Mouse (Mus musculus): ENCODE measurements around the gene Braf. TPM values are rescaled to one million over a fixed set of nuclear protein-coding genes. Genes with fewer than 3 reads are reported as not detected.
"Not testable (repeated sequence)": the region's sequence is repeated elsewhere in the genome, so short reads cannot be mapped to it uniquely, and the experiment has no call there.

Braf gene
- polyA plus RNA-seq (2015; fragmentation: Nextera tagmentation; extraction: Ambion mirVana) = 15.7 and 15.8 TPM in 2 replicates

GRCm38 (mm10) chr6:39724866-39725711 lies at the start of gene Braf:
Braf (minus strand) TSS chr6:39725463.
- ATAC-seq (ENCODE audit: insufficient read depth, low FRiP score) = peak; percentile 94
- under 1% methylated on average over 72 of the region's 101 CpGs for WGBS

DNA sequence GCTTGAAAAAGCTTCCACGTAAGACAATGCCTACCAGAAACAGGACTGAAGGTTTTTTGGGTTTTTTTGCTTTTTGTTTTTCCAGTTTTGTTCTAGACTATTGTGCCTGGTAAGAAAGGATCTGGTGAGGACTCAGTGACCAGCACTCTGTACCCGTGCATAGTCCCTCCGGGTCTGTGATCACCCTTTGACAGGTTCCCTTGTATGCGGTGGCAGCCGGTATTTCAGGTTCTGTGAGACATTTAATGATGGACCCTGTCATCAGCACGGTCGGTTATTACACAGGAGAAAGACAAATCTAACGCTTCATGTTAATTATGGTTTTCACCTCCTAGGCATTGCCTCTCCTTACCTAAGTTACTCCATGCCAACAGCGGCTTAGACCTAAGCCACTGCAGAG lies 49.8 kb upstream of the Braf start:
- H3K27ac ChIP-seq (ENCODE audit: low read length) = no peak overlapping the region
- no peak for ATAC-seq (ENCODE audit: insufficient read depth, low FRiP score)
- no peak overlapping the region for H3K4me2 ChIP-seq (ENCODE audit: low read depth, low read length)
- H3K27me3 ChIP-seq (ENCODE audit: control insufficient read depth, insufficient read depth, low read length) = no peaks in the 10 kb centered on the region
- no peaks in the 10 kb centered on the region for H3K36me3 ChIP-seq (ENCODE audit: control insufficient read depth, insufficient read depth, low read length)
- H3K9me3 ChIP-seq (replicated peaks; ENCODE audit: control insufficient read depth, low read length) = no peaks in the 10 kb centered on the region
- WGBS = 73% methylated on average over 9 of the region's 9 CpGs
- no peak overlapping the region for H3K4me3 ChIP-seq (replicated peaks; ENCODE audit: low read length)
- H3K4me1 ChIP-seq (ENCODE audit: control insufficient read depth, insufficient read depth, low read length) = peaks cover 5% of the 10 kb centered on the region
- no peak overlapping the region for H3K9ac ChIP-seq (ENCODE audit: low read length)

More at GRCm38 (mm10) chr6:39724866-39725711, at the start of gene Braf:
- Histone ChIP-seq H3K4me3 (replicated peaks; ENCODE audit: low read length) (peak within 1 kb of the TSS; percentile 100), H3K9me3 (replicated peaks; ENCODE audit: control insufficient read depth, low read length) (no peaks in the 10 kb centered on the region), H3K27ac (ENCODE audit: low read length) (peak within 1 kb of the TSS; percentile 94), H3K36me3 (ENCODE audit: control insufficient read depth, insufficient read depth, low read length) (no peaks in the 10 kb centered on the region), H3K27me3 (ENCODE audit: control insufficient read depth, insufficient read depth, low read length) (no peaks in the 10 kb centered on the region), H3K4me1 (ENCODE audit: control insufficient read depth, insufficient read depth, low read length) (peaks cover 24% of the 10 kb centered on the region), H3K4me2 (ENCODE audit: low read depth, low read length) (peak within 1 kb of the TSS; percentile 93), H3K9ac (ENCODE audit: low read length) (peak within 1 kb of the TSS; percentile 96)

DNA sequence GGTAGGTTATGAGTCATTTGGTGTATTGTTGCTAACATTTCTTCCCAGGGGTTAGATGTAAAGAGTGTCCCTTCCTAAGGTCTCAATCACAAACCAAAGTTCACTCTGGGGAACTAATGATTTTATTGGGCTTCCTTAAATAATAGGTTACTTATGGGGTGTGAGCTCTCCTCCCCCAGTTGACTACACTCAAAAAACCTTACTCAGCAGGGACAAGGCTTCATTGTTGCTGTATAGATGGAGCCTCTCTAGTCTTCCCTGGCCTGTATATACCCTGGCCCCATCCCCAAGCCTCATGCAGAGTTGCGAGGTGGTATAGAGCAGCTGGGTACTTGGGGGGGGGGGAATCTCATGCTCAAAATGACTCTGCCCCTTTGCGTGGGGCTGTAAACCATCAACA lies 32.0 kb upstream of the Braf start:
- Histone ChIP-seq H3K9me3 (replicated peaks; ENCODE audit: control insufficient read depth, low read length) (no peaks in the 10 kb centered on the region), H3K36me3 (ENCODE audit: control insufficient read depth, insufficient read depth, low read length) (no peaks in the 10 kb centered on the region), H3K4me2 (ENCODE audit: low read depth, low read length) (no peak overlapping the region), H3K4me1 (ENCODE audit: control insufficient read depth, insufficient read depth, low read length) (no peaks in the 10 kb centered on the region), H3K4me3 (replicated peaks; ENCODE audit: low read length) (no peak overlapping the region), H3K9ac (ENCODE audit: low read length) (no peak overlapping the region), H3K27me3 (ENCODE audit: control insufficient read depth, insufficient read depth, low read length) (no peaks in the 10 kb centered on the region), H3K27ac (ENCODE audit: low read length) (no peak overlapping the region)
- no peak for ATAC-seq (ENCODE audit: insufficient read depth, low FRiP score)
- 91% methylated on average over 2 of the region's 2 CpGs for WGBS

DNA sequence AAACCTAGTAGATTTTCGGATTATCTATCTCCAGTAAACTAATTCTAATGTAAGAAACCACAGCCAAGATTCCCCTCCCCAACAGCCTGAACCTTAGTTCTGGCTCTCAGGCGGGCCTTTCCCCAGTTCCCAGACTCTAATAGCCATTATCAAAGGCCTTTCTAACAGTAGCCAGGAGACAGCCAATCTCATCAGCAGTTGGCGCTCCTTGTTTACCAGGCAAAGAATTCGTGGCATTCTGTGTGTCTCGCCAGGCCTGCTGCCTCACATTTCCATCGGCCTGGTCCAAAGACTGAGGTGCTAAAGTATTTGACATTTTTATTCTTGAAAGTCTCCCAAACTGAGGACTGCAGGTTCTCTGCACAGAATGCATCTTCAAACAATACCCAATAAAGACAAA lies 24.6 kb upstream of the Braf start:
- no peak for ATAC-seq (ENCODE audit: insufficient read depth, low FRiP score)
- WGBS = 25% methylated on average over 6 of the region's 6 CpGs
- no peaks in the 10 kb centered on the region for H3K9me3 ChIP-seq (replicated peaks; ENCODE audit: control insufficient read depth, low read length)
- no peaks in the 10 kb centered on the region for H3K27me3 ChIP-seq (ENCODE audit: control insufficient read depth, insufficient read depth, low read length)
- H3K27ac ChIP-seq (ENCODE audit: low read length) = no peak overlapping the region
- H3K9ac ChIP-seq (ENCODE audit: low read length) = no peak overlapping the region
- H3K4me2 ChIP-seq (ENCODE audit: low read depth, low read length) = no peak overlapping the region
- H3K4me3 ChIP-seq (replicated peaks; ENCODE audit: low read length) = no peak overlapping the region
- no peaks in the 10 kb centered on the region for H3K36me3 ChIP-seq (ENCODE audit: control insufficient read depth, insufficient read depth, low read length)
- H3K4me1 ChIP-seq (ENCODE audit: control insufficient read depth, insufficient read depth, low read length) = no peaks in the 10 kb centered on the region

DNA sequence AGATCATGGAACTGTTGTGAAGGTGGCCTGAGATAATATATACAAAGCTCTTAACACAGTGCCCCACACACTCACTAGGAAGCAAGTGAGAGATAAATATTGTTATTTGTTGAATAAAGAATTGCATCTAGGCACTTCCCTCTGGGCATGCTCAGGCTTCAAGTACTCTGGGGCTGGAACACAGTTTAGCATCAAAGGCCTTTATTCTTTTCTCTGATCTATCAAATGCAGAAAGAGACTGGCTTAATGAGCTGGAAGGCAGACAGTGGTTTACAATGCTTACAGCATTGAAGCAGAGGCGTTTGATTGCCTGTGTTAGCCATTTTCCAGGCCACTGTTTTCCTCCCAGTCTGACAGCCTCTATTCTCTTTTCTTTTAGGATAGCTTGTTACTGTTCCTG lies 21.8 kb upstream of the Braf start:
- Histone ChIP-seq H3K4me1 (ENCODE audit: control insufficient read depth, insufficient read depth, low read length) (no peaks in the 10 kb centered on the region), H3K4me3 (replicated peaks; ENCODE audit: low read length) (no peak overlapping the region), H3K4me2 (ENCODE audit: low read depth, low read length) (no peak overlapping the region), H3K36me3 (ENCODE audit: control insufficient read depth, insufficient read depth, low read length) (no peaks in the 10 kb centered on the region), H3K27ac (ENCODE audit: low read length) (no peak overlapping the region), H3K9me3 (replicated peaks; ENCODE audit: control insufficient read depth, low read length) (no peaks in the 10 kb centered on the region), H3K9ac (ENCODE audit: low read length) (no peak overlapping the region), H3K27me3 (ENCODE audit: control insufficient read depth, insufficient read depth, low read length) (no peaks in the 10 kb centered on the region)
- no peak for ATAC-seq (ENCODE audit: insufficient read depth, low FRiP score)
- 42% methylated on average over 1 of the region's 1 CpGs for WGBS

DNA sequence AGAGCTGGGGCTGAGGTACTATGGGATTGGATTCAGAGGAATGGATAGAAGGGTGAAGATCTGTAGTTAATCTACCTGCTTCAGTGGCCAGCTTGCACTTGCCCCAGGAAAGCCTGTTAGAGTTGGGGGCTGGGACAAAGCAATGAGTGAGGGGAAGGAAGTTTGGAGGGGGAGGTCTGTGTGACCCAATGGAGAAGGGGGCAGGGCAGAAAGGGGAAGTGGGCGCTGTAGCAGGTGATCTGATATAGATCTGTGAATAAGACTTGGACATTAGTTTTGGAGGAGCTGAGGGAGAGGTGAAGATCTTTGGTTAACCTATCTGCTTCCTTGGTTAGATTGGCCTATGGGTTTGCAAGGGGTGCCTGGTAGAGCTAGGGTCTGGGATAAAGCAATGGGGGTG lies 20.2 kb upstream of the Braf start:
- Histone ChIP-seq H3K36me3 (ENCODE audit: control insufficient read depth, insufficient read depth, low read length) (no peaks in the 10 kb centered on the region), H3K9me3 (replicated peaks; ENCODE audit: control insufficient read depth, low read length) (no peaks in the 10 kb centered on the region), H3K4me3 (replicated peaks; ENCODE audit: low read length) (no peak overlapping the region), H3K4me1 (ENCODE audit: control insufficient read depth, insufficient read depth, low read length) (no peaks in the 10 kb centered on the region), H3K9ac (ENCODE audit: low read length) (no peak overlapping the region), H3K27me3 (ENCODE audit: control insufficient read depth, insufficient read depth, low read length) (no peaks in the 10 kb centered on the region), H3K27ac (ENCODE audit: low read length) (no peak overlapping the region), H3K4me2 (ENCODE audit: low read depth, low read length) (no peak overlapping the region)
- ATAC-seq (ENCODE audit: insufficient read depth, low FRiP score) = no peak
- 85% methylated on average over 1 of the region's 1 CpGs for WGBS

DNA sequence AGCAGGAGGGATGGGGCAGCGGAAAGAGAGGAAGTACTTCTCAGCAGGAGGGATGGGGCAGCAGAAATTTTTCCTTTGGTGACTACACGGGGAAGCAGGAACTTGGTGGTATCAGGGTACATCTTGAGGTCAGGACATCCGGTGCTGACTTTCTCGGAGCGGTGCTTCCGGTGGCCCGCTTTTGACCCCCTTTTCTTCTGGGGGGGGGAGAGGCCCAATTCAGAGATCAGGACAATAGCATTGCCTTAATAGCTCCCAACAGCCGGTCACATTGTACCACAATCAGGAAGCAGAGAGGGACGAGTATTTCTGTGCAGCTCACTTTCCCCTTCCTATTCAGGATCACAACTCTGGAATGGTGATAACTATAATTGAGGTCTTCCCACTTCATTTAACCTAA lies 14.4 kb upstream of the Braf start:
- H3K4me1 ChIP-seq (ENCODE audit: control insufficient read depth, insufficient read depth, low read length); H3K9me3 ChIP-seq (replicated peaks; ENCODE audit: control insufficient read depth, low read length); H3K4me2 ChIP-seq (ENCODE audit: low read depth, low read length); ATAC-seq (ENCODE audit: insufficient read depth, low FRiP score); H3K27me3 ChIP-seq (ENCODE audit: control insufficient read depth, insufficient read depth, low read length); H3K36me3 ChIP-seq (ENCODE audit: control insufficient read depth, insufficient read depth, low read length); H3K27ac ChIP-seq (ENCODE audit: low read length); H3K9ac ChIP-seq (ENCODE audit: low read length); H3K4me3 ChIP-seq (replicated peaks; ENCODE audit: low read length): not testable (repeated sequence)
- WGBS = 97% methylated on average over 9 of the region's 9 CpGs

DNA sequence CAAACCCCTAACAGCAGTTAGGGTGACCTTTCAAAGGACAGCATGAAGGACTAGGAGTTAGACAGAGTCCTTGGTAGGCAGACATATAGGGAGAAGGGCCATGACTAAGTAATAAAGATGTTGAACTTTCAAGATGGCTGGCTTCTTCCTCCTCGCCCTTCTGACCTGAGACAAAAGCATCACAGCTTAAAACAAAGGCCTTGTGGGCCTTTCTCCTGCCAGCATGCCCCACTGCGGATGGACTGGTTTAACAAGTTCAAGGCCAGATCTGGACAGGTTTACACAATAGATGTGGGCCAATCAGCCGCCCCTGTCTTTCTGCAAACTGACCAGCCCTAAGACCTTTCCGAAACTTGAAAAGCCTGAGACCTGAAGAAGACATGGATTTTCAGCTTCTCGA lies 2.8 kb upstream of the Braf start:
- no peak overlapping the region for H3K4me3 ChIP-seq (replicated peaks; ENCODE audit: low read length)
- WGBS = 76% methylated on average over 5 of the region's 5 CpGs
- H3K4me2 ChIP-seq (ENCODE audit: low read depth, low read length) = no peak overlapping the region
- no peak for ATAC-seq (ENCODE audit: insufficient read depth, low FRiP score)
- no peaks in the 10 kb centered on the region for H3K9me3 ChIP-seq (replicated peaks; ENCODE audit: control insufficient read depth, low read length)
- no peaks in the 10 kb centered on the region for H3K27me3 ChIP-seq (ENCODE audit: control insufficient read depth, insufficient read depth, low read length)
- no peak overlapping the region for H3K9ac ChIP-seq (ENCODE audit: low read length)
- H3K36me3 ChIP-seq (ENCODE audit: control insufficient read depth, insufficient read depth, low read length) = no peaks in the 10 kb centered on the region
- no peak overlapping the region for H3K27ac ChIP-seq (ENCODE audit: low read length)
- H3K4me1 ChIP-seq (ENCODE audit: control insufficient read depth, insufficient read depth, low read length) = peaks cover 8% of the 10 kb centered on the region

DNA sequence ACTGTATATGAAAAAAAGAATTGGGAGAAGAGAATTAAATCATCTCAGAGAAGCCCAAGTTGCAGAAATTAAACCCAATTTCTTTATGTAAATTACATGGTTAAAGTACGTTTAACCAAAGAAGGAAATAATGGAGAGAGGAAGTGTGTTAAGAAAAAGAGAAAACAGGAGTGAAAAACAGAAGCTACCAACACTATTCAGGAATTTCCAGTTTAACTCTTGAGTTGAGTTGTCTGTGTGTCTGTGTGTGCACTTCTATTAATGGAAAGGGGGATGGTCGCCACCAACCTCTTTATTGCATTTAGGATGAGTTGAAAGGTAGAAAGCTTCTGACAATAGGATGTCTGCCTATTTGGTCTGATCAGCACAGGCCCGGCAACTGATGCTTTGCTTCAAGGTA lies 886 bp upstream of the Braf start:
- Histone ChIP-seq H3K4me2 (ENCODE audit: low read depth, low read length) (no peak overlapping the region), H3K9me3 (replicated peaks; ENCODE audit: control insufficient read depth, low read length) (no peaks in the 10 kb centered on the region), H3K27ac (ENCODE audit: low read length) (no peak overlapping the region), H3K9ac (ENCODE audit: low read length) (no peak overlapping the region), H3K4me1 (ENCODE audit: control insufficient read depth, insufficient read depth, low read length) (peaks cover 16% of the 10 kb centered on the region), H3K36me3 (ENCODE audit: control insufficient read depth, insufficient read depth, low read length) (no peaks in the 10 kb centered on the region), H3K4me3 (replicated peaks; ENCODE audit: low read length) (no peak overlapping the region), H3K27me3 (ENCODE audit: control insufficient read depth, insufficient read depth, low read length) (no peaks in the 10 kb centered on the region)
- WGBS = 79% methylated on average over 3 of the region's 3 CpGs
- ATAC-seq (ENCODE audit: insufficient read depth, low FRiP score) = no peak

Data from stomach, embryonic 16.5 days (tissue).